Mouse (Mus musculus) spleen, adult 12 weeks (tissue): Measurements from ENCODE around the gene Glod4.
"Not testable (repeated sequence)": the region's sequence is repeated elsewhere in the genome, so short reads cannot be mapped to it uniquely, and the experiment has no call there.

Experiments used
- DNase-seq: peaks from one replicate; pipeline ENCODE4 v3.0.0; 2022; ENCODE audit warnings: low spot score

Gene Glod4

DNA sequence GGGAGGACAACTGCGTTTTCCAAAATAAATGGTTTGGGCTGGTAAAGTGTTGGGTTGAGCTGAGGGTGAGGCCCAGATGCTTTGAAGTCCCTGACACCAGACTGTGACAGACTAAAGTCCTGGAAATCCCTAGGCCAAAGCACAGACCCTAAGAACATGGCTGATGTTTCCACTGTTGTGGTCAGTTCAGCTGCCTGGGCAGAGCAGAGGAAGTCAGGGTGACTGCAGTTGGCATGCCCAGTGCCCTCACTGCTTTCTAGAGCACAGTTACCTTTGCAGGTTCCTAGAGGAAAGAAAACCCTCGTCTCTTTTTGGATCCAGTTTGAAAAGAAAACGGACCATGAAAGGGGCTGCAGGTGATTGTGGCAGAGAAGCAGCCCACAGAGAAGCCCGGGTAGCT is 13.9 kb upstream of the Glod4 start:
- no peak for DNase-seq

DNA sequence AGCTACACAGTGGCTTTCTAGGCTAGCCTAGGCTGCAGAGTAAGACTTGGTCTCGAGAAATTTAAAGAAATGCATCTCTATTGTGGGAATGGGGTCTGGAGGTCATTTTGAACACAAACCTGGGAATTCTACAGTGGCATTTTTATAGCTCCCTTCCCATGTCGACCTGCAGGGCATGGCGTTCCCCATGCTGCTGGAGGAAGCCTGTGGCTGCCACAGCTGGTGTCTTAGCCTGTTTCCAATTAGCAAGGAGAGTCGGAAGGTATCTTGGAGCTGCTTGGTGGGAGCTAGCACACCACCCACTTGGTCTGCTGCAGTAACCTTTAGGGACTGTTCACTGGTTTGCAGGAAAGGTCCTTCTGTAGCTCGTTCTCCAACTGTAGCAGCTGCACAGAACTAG is 12.6 kb upstream of the Glod4 start:
- DNase-seq: no peak

DNA sequence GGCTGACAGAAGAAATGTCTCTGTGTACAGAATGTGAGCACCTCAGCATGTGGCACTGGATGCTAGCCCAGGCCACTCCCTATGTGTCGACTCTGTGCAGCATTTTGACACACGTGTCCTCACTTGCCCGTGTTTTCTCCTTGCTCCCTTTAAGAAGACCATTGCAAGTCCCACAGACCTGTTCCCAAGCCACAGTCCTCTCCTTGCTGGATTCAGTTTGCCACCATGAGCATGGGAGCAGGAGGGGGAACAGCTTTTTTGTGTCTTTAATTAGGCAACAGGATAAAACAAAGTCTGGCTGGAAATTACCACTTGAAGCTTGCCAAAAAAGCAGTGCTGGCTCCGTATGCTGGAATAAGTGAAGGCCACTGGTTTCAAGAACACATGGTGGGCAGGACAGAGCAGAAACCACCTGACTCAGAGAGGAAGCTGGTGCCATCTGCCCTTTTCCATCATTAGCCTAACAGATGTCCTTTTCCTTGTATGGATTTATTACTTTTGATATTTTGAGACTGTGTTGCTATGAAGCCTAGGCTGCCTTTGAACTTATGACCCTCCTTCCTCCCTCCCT is 12.0 kb upstream of the Glod4 start:
- DNase-seq: no peak

DNA sequence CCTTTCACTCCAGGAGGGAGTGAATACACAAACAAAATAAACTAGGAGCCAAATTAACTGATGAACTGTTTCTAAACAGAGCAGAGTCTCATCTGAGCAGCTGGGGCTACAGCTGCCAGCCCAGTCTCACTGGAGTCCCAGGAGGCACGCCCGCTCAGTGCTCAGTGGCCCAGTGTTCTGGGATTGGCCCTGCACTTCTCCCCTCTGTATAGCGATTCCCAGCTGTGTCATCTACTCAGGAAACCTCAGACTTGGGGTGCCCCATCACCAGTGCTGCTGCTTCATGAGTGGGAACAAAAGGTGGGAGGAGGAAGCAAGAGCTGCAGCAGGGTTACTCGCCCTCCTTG is 10.4 kb upstream of the Glod4 start:
- DNase-seq: no peak

DNA sequence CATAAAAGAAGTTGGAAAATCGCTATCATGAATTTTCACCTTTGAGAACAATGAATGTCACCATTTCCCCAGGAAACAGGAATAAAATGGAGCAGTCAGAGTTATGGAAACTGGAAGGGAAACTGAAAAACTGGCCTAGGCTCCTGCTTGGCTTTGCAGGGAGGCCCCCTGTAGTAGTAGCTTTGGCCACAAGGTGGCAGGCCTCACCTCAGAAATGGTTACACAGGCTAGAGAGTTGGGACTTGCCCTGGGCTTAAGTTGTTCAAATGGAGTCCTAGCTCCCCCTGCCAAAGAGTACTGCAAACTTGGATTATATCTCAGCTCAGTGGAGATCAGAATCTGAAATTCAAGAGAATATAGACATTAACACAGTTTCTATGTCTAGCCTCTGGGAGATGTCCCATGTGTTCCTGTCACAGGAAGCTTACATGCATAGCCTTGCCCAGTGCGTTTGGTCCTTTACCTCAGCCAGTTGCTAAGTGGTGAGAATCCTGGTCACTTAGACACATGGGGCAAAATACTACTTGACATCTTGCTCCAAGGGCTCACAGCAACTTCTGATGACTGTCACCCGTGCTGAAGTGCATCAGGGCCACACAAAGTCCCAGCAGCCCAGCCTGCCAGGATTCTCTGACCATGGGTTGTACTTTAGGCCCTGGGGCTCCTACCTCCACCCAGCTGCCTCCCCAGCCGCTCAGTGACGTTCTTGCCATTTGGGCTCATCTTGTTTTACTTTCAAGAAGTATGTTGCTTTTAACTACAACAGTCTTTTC is 9.8 kb upstream of the Glod4 start:
- peak; percentile 40 for DNase-seq

DNA sequence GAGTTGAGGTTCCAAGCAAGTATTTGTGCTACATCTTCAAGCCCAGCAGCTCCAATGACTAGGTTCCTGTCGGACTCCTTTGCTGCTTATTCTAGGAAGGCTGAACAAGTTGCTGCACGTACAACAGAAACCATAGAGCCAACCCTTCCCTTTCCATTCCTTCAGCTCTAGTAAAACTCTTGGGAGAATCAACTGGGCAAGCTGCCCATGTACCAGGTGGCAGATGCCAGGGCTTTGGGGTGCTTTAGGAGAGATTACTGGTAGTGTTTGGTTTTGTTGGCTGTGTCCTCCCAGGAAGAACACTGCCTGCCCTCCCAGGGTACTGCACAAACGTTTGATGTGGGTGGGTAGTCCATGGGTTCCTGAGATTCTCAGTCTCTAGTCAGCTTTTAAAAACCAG is 8.5 kb upstream of the Glod4 start:
- DNase-seq: no peak

DNA sequence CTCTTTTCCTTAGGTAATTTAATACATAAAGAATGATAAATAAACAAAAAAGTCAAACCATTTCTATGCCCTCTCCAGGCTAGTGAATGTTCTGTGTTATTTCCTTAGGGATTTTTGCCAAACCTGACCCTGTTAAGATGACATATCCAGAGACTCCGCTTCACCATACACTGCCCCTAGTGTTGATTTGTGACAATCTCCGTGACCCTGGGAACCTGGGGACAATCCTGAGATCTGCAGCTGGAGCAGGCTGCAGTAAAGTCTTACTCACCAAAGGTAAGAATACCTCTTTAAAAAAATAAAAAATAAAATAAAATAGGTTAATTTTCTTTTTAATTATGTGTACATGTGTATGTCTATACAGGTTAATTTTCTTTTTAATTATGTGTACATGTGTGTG is 3.7 kb upstream of the Glod4 start:
- no peak for DNase-seq

DNA sequence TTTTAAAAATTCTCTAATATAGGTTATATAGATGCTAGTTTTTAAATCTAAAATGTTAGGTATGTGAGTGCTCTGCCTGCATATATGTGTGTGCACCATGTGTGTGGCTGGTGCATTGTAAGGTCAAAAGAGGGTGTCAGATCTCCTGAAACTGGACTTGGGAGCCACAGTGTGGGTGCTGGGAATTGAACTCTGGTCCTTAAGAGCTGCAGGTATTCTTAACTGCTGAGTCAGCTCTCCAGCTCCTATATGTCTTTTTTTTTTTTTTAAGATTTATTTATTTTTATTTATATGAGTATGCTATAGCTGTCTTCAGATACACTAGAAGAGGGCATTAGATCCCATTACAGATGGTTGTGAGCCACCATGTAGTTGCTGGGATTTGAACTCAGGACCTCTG is 2.9 kb upstream of the Glod4 start:
- DNase-seq: no peak

DNA sequence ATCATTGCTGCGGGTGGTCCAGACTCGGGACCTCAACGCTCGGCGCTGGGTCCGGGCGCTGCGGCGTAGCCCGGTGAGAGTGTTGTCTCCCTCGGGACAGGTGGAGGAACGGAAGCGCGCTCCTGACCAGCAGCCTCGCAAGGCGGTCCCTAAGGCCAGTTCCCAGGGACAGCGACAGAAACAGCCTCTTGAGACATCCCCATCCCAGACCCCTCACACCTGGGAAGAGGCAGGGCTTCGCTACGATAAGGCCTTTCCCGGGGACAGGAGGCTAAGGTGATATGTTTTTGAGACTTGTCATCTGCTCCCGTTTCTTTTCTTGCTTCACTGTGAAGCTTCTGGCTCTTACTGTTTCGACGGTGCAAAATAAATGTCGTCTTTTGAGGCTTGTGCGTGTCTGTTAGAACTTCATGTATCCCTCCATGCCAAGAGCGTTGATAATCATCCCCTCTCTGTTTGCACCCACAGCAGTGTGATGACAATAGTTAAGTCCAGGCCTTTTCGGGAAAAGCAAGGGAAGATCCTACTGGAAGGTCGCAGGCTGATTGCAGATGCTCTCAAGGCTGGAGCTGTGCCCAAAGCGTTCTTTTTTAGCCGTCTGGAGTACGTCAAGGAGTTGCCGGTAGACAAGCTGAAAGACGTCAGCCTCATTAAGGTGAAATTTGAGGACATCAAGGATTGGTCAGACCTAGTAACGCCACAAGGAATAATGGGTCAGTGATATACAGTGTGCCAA is 454 bp upstream of the Glod4 start:
- no peak for DNase-seq

DNA sequence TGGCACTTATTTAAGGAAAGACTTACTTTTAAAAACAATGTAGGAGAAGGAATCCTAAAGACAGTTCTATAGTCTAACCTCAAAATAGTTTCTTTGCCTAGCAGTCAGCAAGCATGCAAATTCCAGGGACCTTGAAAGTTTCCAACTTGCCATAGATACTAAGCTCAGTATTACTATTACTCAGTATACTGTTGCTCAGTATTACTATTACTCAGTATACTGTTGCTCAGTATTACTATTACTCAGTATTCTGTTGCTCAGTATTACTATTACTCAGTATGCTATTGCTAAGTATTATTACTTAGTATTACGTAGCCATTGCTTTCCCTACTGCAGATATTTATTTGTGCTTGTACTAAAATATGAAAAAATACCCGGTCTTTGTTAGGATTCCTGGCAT is 3.8 kb downstream of the Glod4 start:
- no peak for DNase-seq

DNA sequence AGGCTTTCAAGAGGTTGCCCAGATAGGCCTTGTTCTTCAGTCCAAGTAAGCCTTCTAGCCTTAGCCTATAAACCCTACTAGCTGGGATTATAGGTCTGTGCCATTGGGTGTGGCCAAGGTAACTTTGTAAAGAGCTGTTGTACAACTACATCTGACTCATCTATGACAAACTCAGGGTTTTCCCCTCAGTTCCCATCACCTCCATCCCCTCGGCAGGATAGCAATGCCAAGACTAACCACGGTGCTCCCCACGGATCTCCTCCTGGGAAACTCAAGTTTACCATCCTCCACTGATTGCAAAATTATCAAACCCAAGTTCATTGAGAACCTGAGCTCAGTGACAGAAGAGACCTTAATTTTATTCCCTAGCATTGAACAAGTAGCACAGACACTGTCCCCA is 7.4 kb downstream of the Glod4 start:
- no peak for DNase-seq

DNA sequence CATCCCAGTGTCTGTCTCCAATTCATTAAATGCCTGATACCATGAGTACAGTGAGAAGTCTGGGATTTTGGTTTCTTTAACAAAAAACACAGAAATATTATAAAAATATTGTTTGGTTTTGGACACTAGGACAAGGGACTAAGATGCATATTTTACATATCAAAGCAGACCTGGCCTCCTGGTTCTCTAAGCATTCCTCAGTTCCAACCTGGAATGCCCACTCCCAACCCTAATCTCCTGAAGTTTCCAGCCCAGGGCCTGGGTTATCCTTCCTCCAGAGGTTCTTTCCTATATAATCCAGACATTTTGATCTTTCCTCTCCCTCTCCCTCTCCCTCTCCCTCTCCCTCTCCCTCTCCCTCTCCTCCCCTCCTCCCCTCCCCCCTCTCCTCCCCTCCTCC is 18.5 kb downstream of the Glod4 start:
- no peak for DNase-seq

DNA sequence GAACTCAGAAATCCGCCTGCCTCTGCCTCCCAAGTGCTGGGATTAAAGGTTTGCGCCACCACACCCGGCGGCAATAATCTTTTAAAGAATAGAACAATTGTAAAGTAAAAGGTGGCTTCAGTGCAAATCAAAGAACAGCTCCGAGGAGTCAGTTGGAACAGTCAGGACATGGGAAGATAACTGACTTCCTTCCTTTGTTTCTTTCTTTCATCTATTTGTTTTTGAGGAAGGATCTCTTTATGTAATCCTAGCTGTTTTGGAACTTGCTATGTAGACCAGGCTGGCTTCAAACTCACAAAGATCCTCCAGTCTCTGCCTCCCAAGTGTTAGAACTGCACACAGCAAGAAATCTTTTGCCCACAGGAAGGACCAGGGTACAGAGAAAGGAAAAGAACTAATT is 18.9 kb downstream of the Glod4 start:
- DNase-seq: no peak

DNA sequence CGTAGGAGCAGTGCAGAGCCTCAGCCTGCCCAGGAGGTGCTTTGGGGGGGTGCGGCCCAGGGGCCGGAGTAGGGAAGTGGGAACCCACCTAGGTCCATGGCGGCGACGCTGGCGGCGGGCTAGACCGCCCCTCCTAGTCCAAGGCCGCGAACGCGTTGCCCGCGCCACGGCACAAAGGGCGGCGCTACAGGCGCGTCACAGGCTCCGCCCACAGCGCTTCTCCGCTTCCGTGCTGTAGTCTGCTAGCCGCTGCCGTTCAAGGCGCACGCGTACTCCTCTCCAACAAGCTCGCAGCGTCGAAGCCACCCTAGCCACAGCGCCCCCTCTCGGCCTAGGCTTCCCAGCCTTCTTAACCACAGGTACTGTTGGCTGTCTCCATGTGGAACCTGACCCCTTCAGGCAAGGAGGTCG is 26.1 kb downstream of the Glod4 start, which contains the start of the genes Dbil5 and Gemin4:
Dbil5 (plus strand) TSS at position 219 of the 411 bp plus-strand sequence.
Gemin4 (minus strand) TSS at position 275 of the 411 bp plus-strand sequence.
- peak; percentile 89 for DNase-seq

DNA sequence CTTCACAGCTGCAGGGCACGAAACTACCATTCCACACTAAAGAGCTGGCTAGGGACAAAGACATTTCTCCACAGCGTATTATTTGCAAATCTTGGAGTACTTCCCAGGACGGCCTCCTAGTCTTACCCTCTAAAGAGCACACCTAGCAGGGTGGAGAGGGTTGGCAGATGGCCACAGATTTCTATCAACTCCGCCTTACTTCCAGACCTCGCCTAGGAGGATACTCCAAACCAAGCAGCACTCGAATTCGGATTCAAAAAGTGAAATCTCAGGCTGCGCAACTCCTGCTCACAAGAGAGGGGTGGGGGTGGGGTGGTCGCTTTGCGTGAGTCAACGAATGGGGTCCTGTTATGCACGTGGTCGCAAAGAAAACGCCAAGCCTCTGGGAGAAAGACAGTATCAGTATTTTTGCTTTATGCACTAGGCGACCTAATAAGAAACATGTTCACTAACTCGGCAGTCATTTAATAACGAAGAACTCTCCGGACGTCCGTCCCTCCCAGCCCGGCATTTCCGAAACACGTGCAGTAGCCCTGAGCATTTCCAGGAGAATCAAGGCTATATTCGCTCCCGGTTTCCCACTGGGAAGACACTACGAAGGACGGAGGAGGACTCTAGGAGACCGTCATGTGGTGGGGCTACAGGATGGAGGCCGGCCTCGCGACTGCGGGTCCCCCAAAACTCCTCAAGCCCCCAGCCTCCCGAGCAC is 26.7 kb downstream of the Glod4 start:
- DNase-seq: no peak

DNA sequence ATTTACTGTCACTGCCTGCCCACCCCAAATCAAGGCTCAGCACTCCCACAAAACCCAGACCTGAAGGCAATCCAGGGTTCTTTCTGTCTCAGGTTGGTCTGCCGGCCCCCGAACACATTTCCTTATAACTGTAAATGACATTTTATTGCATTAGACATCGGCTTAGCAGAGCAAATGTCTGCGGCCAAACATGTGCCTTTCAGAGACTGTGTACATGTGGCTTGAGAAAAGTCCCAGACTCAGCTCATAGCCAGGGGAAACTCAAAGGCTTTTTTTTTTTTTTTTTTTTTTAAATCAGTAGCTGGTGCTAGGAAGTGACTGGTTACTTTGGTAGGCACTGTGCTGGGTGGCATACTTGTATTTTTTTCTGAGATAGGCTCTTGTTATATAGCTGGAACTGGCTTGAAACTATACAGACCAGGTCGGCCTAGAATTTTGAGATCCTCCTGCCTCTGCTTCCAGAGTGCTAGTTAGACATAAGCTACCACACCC is 27.4 kb downstream of the Glod4 start:
- DNase-seq: no peak

DNA sequence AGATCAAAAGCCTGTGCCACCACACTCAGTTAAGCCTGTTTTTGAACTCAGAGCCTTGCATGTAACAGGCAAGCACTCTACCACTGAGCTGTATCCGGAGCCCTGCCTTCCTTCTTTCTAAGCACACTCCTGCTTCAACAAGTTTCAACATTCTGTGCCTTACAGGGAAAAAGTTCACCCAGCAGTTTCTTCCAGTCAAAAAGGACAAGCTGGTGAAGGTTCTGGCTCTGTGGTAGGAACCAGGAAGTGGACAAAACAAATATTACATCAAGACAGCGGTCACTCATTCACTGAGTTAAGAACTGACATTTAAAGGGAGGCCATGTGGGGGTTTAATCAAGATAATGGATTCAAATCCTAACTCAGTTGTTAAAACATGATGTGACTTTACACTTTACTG is 28.5 kb downstream of the Glod4 start:
- DNase-seq: no peak

DNA sequence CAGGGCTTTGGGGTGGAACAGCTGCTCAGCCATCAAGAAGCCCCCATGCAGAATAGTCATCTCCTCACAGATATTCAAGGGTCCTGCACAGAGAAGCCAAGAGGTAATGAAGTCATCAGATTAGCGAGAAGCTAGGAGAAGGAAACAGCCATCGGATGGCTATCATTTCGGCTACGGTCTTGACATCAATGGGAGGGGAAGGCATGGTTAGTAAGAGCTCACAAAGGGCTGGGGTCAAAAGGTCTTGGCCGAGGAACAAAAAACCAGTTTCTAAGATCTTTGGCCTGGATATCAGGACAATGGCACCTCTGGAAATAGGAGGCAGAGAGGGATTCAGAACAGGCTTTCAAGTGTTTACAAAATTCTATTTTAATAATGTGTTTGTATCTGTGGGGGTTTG is 29.7 kb downstream of the Glod4 start:
- DNase-seq: no peak

DNA sequence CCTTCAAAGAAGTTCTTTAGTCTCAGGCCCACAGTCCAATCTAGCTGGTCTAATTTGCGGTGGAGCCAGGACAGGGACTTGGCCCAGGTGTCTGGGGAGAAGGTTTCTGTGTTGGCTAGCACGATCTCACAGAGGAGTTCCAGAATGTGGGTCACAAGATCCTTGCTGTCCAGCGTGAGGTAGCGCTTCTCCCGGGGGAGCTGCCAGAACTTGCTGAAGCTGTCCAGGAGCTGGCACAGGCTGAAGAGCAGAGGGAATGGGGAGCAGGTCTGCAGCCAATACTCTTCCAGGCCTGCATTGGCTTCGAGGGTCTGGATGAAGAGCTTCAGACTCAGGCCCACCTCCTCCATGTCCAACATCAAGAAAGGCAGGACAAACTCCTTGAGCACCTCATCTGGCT is 31.9 kb downstream of the Glod4 start:
- DNase-seq: not testable (repeated sequence)

DNA sequence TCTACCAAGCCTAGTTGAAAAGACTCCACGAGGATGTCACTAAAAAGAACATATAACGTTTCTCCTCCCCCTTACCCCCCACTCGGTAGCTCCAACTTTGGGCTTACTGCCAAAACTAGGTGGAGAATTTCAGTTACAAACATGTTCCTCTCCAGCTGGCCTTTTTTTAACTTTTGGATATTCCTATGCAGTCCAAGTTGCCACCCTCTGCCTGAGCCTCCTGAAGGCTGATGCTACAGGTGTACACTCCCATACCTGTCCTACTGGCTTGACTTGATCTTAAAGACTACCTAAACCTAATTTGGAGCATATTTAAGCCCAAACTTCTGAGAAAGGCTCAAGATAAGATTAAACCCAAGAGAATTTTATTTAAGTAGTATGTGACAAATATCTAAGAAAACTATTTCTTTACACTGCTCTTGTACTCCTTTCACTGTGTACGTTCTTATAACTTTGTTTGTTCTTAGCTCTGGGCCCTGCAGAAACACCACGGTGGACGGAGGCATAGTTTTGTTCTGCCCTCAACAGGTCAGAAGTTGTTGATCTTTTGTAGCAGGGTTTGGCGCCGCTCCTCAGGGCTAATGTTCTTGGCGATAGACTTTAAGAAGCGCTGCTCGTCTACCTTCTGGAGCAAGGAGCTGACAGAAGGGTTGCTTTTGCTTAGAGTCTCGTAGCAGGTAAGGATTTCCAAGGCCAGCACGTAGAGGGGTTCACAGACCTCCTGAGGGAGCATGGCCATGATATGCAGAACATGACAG is 33.1 kb downstream of the Glod4 start:
- DNase-seq: no peak

DNA sequence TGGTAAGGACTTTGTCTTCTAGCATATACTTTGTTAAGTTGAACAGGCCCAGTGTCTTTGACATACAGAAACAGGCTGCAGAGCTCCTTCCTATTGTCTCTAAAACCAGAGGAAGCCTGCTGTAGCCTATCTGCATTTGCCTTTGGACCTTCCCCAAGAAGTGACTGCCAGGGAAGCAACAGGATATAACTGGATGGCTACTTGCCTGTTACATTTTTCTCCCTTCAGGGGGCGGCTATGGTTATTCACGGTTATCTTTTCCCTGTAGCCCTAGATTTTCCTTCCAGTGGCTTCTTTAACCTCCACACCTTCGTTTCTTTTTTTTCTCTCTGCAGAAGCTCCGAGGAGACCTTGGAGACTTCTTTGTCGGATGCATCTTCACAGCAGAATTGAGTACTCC is 36.7 kb downstream of the Glod4 start:
- no peak for DNase-seq
